Mouse (Mus musculus) mesoderm, embryonic 11.5 days (tissue): ENCODE results near the gene Tle6.

Source experiments
- DNase-seq: peaks from one replicate; pipeline ENCODE4 v3.0.0-alpha.2; 2012; ENCODE audit warnings: low read depth, low spot score

Gene Tle6

GRCm38 (mm10) chr10:81592631-81593030 lies 8.2 kb downstream of the Tle6 start:
- no peak for DNase-seq

- DNase-seq, result no peak
Observed at GRCm38 (mm10) chr10:81591846-81592245, 9.0 kb downstream of the Tle6 start.

GRCm38 (mm10) chr10:81588739-81589138 lies 12.1 kb downstream of the Tle6 start:
- no peak for DNase-seq

GRCm38 (mm10) chr10:81583347-81583746 lies 17.5 kb downstream of the Tle6 start:
- DNase-seq, result no peak

GRCm38 (mm10) chr10:81580441-81581070 lies 20.3 kb downstream of the Tle6 start:
- DNase-seq, result no peak

GRCm38 (mm10) chr10:81579967-81580366 lies 20.9 kb downstream of the Tle6 start:
- DNase-seq, result no peak

- DNase-seq, result no peak
Observed at GRCm38 (mm10) chr10:81575695-81576094, 25.2 kb downstream of the Tle6 start.

- no peak for DNase-seq
Observed at GRCm38 (mm10) chr10:81575208-81575631, 25.7 kb downstream of the Tle6 start.

GRCm38 (mm10) chr10:81574081-81575056 lies 26.5 kb downstream of the Tle6 start, which contains the start of gene Tle2:
Tle2 (plus strand) TSS chr10:81574561.
- DNase-seq, result no peak

GRCm38 (mm10) chr10:81572975-81573374 lies 27.9 kb downstream of the Tle6 start:
- DNase-seq, result peak; percentile 19

GRCm38 (mm10) chr10:81572133-81572671 lies 28.7 kb downstream of the Tle6 start:
- no peak for DNase-seq

- DNase-seq, result peak; percentile 98
Observed at GRCm38 (mm10) chr10:81571501-81571876, 29.4 kb downstream of the Tle6 start.

GRCm38 (mm10) chr10:81570831-81571500 lies 29.9 kb downstream of the Tle6 start:
- peak; percentile 96 for DNase-seq

GRCm38 (mm10) chr10:81570238-81570800 lies 30.6 kb downstream of the Tle6 start:
- DNase-seq, result peak; percentile 63

- DNase-seq, result peak; percentile 7
Observed at GRCm38 (mm10) chr10:81569507-81570237, 31.2 kb downstream of the Tle6 start.

GRCm38 (mm10) chr10:81568381-81569191 lies 32.3 kb downstream of the Tle6 start:
- DNase-seq, result peak; percentile 69

- DNase-seq, result no peak
Observed at GRCm38 (mm10) chr10:81565257-81566228, 35.3 kb downstream of the Tle6 start.

GRCm38 (mm10) chr10:81564734-81565133 lies 36.1 kb downstream of the Tle6 start:
- peak; percentile 65 for DNase-seq

GRCm38 (mm10) chr10:81564216-81564615 lies 36.7 kb downstream of the Tle6 start:
- no peak for DNase-seq
